Mouse (Mus musculus) forebrain, embryonic 15.5 days (tissue): ENCODE data around the gene Ift122. TPM values are rescaled to one million over a fixed set of nuclear protein-coding genes. Genes with fewer than 3 reads are reported as not detected.

Source experiments
- ATAC-seq: fragments of 200-750 bp; cut with Nextera tagmentation; replicated peaks from 2 replicates; pipeline ENCODE4 v1.8.0; 2017; ENCODE audit warnings: mild to moderate bottlenecking, moderate TSS enrichment, moderate library complexity
- H3K27ac ChIP-seq: fragments of 300-500 bp; sonication (generic); replicated peaks from 2 replicates; pipeline ENCODE4 v1.5.1; 2015; ENCODE audit warnings: mild to moderate bottlenecking, inconsistent platforms
- H3K27me3 ChIP-seq: fragments of 300-500 bp; sonication (generic); 2 replicates; pipeline ENCODE4 v1.6.1; 2015; ENCODE audit warnings: inconsistent platforms
- H3K36me3 ChIP-seq: fragments of 300-500 bp; sonication (generic); 2 replicates; pipeline ENCODE4 v1.6.1; 2015; ENCODE audit warnings: mild to moderate bottlenecking, inconsistent platforms
- H3K4me1 ChIP-seq: fragments of 300-500 bp; sonication (generic); 2 replicates; pipeline ENCODE4 v1.6.1; 2015; ENCODE audit warnings: inconsistent platforms
- H3K4me2 ChIP-seq: fragments of 300-500 bp; sonication (generic); replicated peaks from 2 replicates; pipeline ENCODE4 v1.6.1; 2015; ENCODE audit warnings: mild to moderate bottlenecking, inconsistent platforms
- H3K4me3 ChIP-seq: fragments of 300-500 bp; sonication (generic); 2 replicates; pipeline ENCODE4 v1.5.1; 2015; ENCODE audit warnings: mild to moderate bottlenecking, inconsistent platforms
- H3K9ac ChIP-seq: fragments of 300-500 bp; sonication (generic); replicated peaks from 2 replicates; pipeline ENCODE4 v1.6.1; 2015; ENCODE audit warnings: mild to moderate bottlenecking, inconsistent platforms
- H3K9me3 ChIP-seq: fragments of 300-500 bp; sonication (generic); 2 replicates; pipeline ENCODE4 v1.6.1; 2016; ENCODE audit warnings: inconsistent platforms
- WGBS: fragments of 180-500 bp; shearing (Covaris S2); methylation state at CpG from one replicate; pipeline ENCODE4 v1.1.7; 2015; ENCODE audit warnings: mixed read lengths; 5-methylcytosine and 5-hydroxymethylcytosine counted together
- polyA plus RNA-seq: library from polyadenylated mRNA; unstranded; fragments of >200 nt; fragmentation: Nextera tagmentation; extraction: Ambion mirVana; gene quantifications from 2 replicates; pipeline ENCODE4 v1.2.1, GENCODE M21; 2015

Ift122 gene
- polyA plus RNA-seq, result 28.2 and 29.4 TPM in 2 replicates

GRCm38 (mm10) chr6:115853091-115853813, at the start of gene Ift122, which contains the start of gene Mbd4:
Gene Ift122, plus strand, starts transcription at chr6:115853470.
Gene Mbd4, minus strand, starts transcription at chr6:115853371.
- WGBS, result under 1% methylated on average over 51 of the region's 51 CpGs
- H3K4me1 ChIP-seq, result peaks cover 29% of the 10 kb centered on the region
- no peaks in the 10 kb centered on the region for H3K27me3 ChIP-seq
- H3K27ac ChIP-seq, result peak within 1 kb of the TSS; percentile 89
- peak within 1 kb of the TSS; percentile 58 for H3K9ac ChIP-seq
- peak within 1 kb of the TSS; percentile 52 for H3K4me3 ChIP-seq
- H3K36me3 ChIP-seq, result peaks cover 10% of the 10 kb centered on the region
- H3K4me2 ChIP-seq, result peak within 1 kb of the TSS; percentile 76
- H3K9me3 ChIP-seq, result no peaks in the 10 kb centered on the region
- peak; percentile 99 for ATAC-seq

- no peak overlapping the region for H3K27ac ChIP-seq
- H3K4me1 ChIP-seq, result peaks cover 23% of the 10 kb centered on the region
- H3K9me3 ChIP-seq, result no peaks in the 10 kb centered on the region
- no peak overlapping the region for H3K9ac ChIP-seq
- 0 out of 2 replicates have a peak, but pooled peaks have one; percentile 8 for ATAC-seq
- H3K4me3 ChIP-seq, result no peak overlapping the region
- peaks cover 69% of the 10 kb centered on the region for H3K36me3 ChIP-seq
- WGBS, result 41% methylated on average over 16 of the region's 16 CpGs
- no peak overlapping the region for H3K4me2 ChIP-seq
- H3K27me3 ChIP-seq, result no peaks in the 10 kb centered on the region
These were observed 49.5 kb upstream of the Ift122 start for GRCm38 (mm10) chr6:115803541-115804382.

GRCm38 (mm10) chr6:115804432-115805192, 48.7 kb upstream of the Ift122 start:
- H3K4me2 ChIP-seq, result no peak overlapping the region
- H3K4me1 ChIP-seq, result peaks cover 23% of the 10 kb centered on the region
- peaks cover 61% of the 10 kb centered on the region for H3K36me3 ChIP-seq
- H3K27me3 ChIP-seq, result no peaks in the 10 kb centered on the region
- no peak overlapping the region for H3K9ac ChIP-seq
- no peak overlapping the region for H3K4me3 ChIP-seq
- ATAC-seq, result no peak
- H3K9me3 ChIP-seq, result no peaks in the 10 kb centered on the region
- H3K27ac ChIP-seq, result no peak overlapping the region
- 63% methylated on average over 10 of the region's 10 CpGs for WGBS

- Histone ChIP-seq H3K9me3 (no peaks in the 10 kb centered on the region), H3K4me2 (peak overlapping the region; percentile 71), H3K4me3 (peak overlapping the region; percentile 66), H3K27ac (peak overlapping the region; percentile 97), H3K36me3 (peaks cover 34% of the 10 kb centered on the region), H3K27me3 (no peaks in the 10 kb centered on the region), H3K4me1 (peaks cover 23% of the 10 kb centered on the region), H3K9ac (peak overlapping the region; percentile 83)
- 2% methylated on average over 15 of the region's 15 CpGs for WGBS
- ATAC-seq, result 0 out of 2 replicates have a peak, but pooled peaks have one; percentile 0
These were observed 45.6 kb upstream of the Ift122 start for GRCm38 (mm10) chr6:115807464-115808195.

GRCm38 (mm10) chr6:115808196-115808487, 45.1 kb upstream of the Ift122 start:
- WGBS, result under 1% methylated on average over 22 of the region's 22 CpGs
- peak overlapping the region; percentile 71 for H3K4me2 ChIP-seq
- H3K4me1 ChIP-seq, result peaks cover 23% of the 10 kb centered on the region
- H3K4me3 ChIP-seq, result peak overlapping the region; percentile 66
- peak overlapping the region; percentile 83 for H3K9ac ChIP-seq
- no peaks in the 10 kb centered on the region for H3K9me3 ChIP-seq
- peak overlapping the region; percentile 97 for H3K27ac ChIP-seq
- H3K36me3 ChIP-seq, result peaks cover 31% of the 10 kb centered on the region
- no peaks in the 10 kb centered on the region for H3K27me3 ChIP-seq
- ATAC-seq, result peak; percentile 38

GRCm38 (mm10) chr6:115808488-115809231, 44.6 kb upstream of the Ift122 start, which contains the start of gene Rpl32:
Gene Rpl32, minus strand, starts transcription at chr6:115808747.
- H3K36me3 ChIP-seq, result peaks cover 30% of the 10 kb centered on the region

GRCm38 (mm10) chr6:115811606-115812005, 41.7 kb upstream of the Ift122 start:
- peaks cover 2% of the 10 kb centered on the region for H3K36me3 ChIP-seq
- no peak overlapping the region for H3K27ac ChIP-seq
- H3K9ac ChIP-seq, result no peak overlapping the region
- no peaks in the 10 kb centered on the region for H3K27me3 ChIP-seq
- peaks cover 13% of the 10 kb centered on the region for H3K4me1 ChIP-seq
- 75% methylated on average over 8 of the region's 8 CpGs for WGBS
- no peak overlapping the region for H3K4me3 ChIP-seq
- no peak overlapping the region for H3K4me2 ChIP-seq
- no peaks in the 10 kb centered on the region for H3K9me3 ChIP-seq
- ATAC-seq, result no peak

More at GRCm38 (mm10) chr6:115808488-115809231, 44.6 kb upstream of the Ift122 start, which contains the start of gene Rpl32:
- Histone ChIP-seq H3K4me2 (peak within 1 kb of the TSS; percentile 71), H3K4me3 (peak within 1 kb of the TSS; percentile 66), H3K4me1 (peaks cover 23% of the 10 kb centered on the region), H3K27me3 (no peaks in the 10 kb centered on the region), H3K9me3 (no peaks in the 10 kb centered on the region), H3K27ac (peak within 1 kb of the TSS; percentile 97), H3K9ac (peak within 1 kb of the TSS; percentile 83)
- ATAC-seq, result peak; percentile 92
- under 1% methylated on average over 47 of the region's 47 CpGs for WGBS

- no peak for ATAC-seq
- H3K4me2 ChIP-seq, result no peak overlapping the region
- H3K9ac ChIP-seq, result no peak overlapping the region
- no peak overlapping the region for H3K4me3 ChIP-seq
- no peaks in the 10 kb centered on the region for H3K36me3 ChIP-seq
- WGBS, result 38% methylated on average over 4 of the region's 4 CpGs
- H3K27me3 ChIP-seq, result no peaks in the 10 kb centered on the region
- H3K4me1 ChIP-seq, result no peaks in the 10 kb centered on the region
- no peak overlapping the region for H3K27ac ChIP-seq
- no peaks in the 10 kb centered on the region for H3K9me3 ChIP-seq
These were observed 39.2 kb upstream of the Ift122 start for GRCm38 (mm10) chr6:115814104-115814503.

GRCm38 (mm10) chr6:115815041-115815440, 38.2 kb upstream of the Ift122 start:
- Histone ChIP-seq H3K27ac (no peak overlapping the region), H3K4me3 (no peak overlapping the region), H3K4me2 (no peak overlapping the region), H3K27me3 (no peaks in the 10 kb centered on the region), H3K9me3 (no peaks in the 10 kb centered on the region), H3K9ac (no peak overlapping the region), H3K4me1 (no peaks in the 10 kb centered on the region), H3K36me3 (no peaks in the 10 kb centered on the region)
- no peak for ATAC-seq
- WGBS, result 79% methylated on average over 4 of the region's 4 CpGs

- Histone ChIP-seq H3K4me2 (no peak overlapping the region), H3K9me3 (no peaks in the 10 kb centered on the region), H3K4me1 (no peaks in the 10 kb centered on the region), H3K27ac (no peak overlapping the region), H3K4me3 (no peak overlapping the region), H3K27me3 (no peaks in the 10 kb centered on the region), H3K9ac (no peak overlapping the region), H3K36me3 (no peaks in the 10 kb centered on the region)
- ATAC-seq, result no peak
- WGBS, result 67% methylated on average over 2 of the region's 2 CpGs
These were observed 35.1 kb upstream of the Ift122 start for GRCm38 (mm10) chr6:115818129-115818528.
